Mouse (Mus musculus) ES-Bruce4 (cell line): ENCODE results near the gene Pgp.

ENCODE experiments used
- CTCF ChIP-seq: IDR thresholded peaks from one replicate; pipeline ENCODE4 v1.8.1; 2011; ENCODE audit warnings: low read depth, low read length
- EP300 ChIP-seq: IDR thresholded peaks from 2 replicates; pipeline ENCODE4 v1.6.1; 2011; ENCODE audit warnings: low read depth, low read length; ENCODE audit not compliant: insufficient read depth

DNA sequence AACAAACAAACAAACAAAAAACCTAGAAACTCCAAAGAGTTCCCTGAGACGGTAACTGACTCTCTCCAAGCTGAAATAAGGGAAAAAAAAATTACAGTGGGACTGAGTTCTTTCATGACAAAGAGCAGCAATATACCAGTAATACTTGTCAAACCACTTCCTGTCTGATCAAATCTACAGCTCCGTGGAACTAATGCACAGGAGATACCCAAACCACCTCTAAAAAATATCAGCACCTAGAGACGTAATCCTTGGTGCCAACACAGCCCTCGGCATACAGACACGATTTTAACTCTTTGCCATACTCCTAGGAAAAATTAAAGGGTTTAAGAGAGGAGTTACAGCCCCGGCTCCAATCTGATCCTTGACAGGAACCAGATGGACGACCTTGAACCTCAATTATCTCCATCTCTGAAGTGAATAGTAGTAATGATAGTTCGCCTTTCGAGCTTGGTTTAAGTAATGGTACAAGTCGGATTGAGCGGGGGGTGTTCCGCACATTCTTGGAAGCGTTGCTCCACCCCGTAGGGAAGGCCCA is 15.9 kb upstream of the Pgp start:
- no peak for TF ChIP-seq CTCF
- TF ChIP-seq EP300, result no peak
